Mouse (Mus musculus) adipocyte (in vitro differentiated cells): ENCODE measurements around the gene Gm20503.

Experiments used
- DNase-seq: peaks from one replicate; pipeline ENCODE4 v3.0.0-alpha.2; 2016; ENCODE audit warnings: low spot score

Gene Gm20503

DNA sequence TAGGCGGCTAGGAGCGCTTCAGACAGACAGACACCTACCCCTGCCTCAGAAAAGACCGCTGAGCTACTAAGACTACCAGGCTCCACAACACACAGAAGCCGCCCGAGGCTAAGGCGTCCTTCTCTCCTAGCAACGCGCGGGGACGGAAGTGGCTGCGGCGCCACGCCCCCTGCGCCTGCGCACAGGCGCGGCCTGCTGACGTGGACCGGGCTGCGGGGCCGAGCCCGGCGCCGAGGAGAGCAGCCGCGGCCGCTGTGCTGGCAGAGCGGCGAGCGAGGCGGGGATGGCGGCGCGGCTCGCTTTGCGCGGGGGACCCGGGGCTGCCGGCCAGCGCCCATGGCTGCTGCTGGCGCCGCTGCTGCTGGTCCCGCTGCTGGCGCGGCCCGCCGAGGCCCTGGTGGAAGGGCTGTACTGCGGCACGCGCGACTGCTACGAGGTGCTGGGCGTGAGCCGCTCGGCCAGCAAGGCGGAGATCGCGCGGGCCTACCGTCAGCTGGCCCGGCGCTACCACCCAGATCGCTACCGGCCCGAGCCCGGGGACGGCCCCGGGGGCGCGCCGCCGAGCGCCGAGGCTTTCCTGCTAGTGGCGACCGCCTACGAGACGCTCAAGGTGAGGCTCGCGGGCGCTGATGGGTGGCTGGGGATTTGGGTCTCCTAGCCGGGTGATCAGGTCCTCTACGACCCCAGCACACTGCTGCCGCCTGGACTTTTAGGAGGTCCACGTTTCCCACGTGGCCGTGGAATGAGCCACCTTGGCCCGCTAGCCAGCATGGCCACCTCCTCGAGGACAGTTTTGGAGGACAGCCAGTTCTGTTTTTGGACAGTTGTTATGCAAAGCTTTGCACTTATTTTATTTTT, at the start of gene Gm20503:
Gene Gm20503, plus strand, starts transcription at position 263 of the 858 bp plus-strand sequence.
- peak; percentile 85 for DNase-seq

DNA sequence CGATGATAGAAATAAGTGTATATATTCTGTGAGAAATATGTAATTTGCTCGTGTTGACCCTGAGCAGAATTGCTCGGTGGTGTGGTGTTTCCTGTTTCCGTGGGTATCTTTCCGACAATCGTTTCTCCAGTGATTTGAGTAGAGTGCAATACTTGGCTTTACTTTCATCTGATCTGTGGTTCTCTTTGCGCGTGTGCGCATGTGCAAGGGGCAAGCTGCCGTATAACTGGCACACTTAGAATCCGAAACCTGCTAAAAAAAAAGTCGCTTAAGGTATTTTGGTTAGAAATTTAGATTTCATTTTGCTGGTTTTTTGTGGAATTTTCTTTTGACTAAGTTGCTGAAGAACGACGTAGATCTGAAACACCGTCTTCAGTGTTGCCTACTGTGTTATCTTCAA, 41.3 kb upstream of the Gm20503 start:
- DNase-seq: no peak

DNA sequence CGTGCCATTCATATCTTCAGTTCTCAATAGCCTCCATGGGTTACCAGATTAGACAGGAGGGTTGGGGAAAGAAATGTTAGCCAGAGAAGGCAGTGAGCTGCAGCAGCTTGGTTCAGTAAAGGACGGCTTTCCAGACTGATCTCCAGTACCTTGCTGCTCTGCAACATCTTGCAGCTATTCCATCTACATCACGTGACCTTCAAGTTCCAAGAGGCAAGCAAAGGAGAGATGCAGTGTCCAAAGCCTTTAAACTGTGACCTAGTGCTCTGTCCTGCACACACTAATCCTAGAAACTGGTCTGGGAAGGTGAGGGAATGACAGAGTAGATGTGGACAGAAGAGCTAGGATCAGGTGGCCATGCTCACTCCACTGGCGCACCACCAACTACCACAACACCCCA, 39.7 kb upstream of the Gm20503 start:
- DNase-seq: no peak

DNA sequence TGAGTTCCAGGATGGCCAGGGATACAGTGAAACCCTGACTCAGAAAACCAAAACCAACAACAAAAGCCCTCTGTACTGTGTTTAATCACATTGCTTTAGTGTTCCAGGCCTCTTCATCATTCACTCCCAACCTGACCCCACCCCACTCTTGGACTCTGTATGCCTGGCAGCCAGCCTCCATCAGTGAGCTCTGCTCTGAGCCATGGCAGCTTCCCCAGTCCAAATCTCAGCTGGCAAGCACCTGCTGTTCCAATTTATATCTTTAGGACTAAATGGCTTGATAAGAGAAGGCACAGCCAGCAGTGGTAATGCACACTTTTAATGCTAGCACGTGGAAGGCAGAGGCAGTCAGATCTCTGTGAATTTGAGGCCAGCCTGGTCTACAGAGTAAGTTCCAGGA, 37.9 kb upstream of the Gm20503 start:
- no peak for DNase-seq

DNA sequence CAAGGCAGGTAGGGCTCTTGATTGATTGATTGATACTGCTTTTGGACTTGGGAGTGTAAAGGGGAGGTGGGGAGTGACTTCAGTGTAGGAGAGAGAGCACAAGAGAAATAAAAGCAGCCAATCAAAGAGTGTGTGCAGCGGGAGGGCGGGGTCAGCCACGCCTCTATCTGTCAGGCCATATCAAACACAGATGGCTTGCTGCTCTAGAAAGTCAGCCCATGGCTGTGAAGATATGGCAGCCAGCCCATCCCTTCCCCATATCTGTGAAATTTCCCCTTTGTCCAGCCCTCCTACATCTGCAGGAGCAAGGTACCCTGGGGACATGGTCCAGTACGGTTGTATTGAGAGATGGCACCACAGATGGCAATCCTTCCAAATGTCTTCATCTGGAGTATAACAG, 32.3 kb upstream of the Gm20503 start:
- no peak for DNase-seq

DNA sequence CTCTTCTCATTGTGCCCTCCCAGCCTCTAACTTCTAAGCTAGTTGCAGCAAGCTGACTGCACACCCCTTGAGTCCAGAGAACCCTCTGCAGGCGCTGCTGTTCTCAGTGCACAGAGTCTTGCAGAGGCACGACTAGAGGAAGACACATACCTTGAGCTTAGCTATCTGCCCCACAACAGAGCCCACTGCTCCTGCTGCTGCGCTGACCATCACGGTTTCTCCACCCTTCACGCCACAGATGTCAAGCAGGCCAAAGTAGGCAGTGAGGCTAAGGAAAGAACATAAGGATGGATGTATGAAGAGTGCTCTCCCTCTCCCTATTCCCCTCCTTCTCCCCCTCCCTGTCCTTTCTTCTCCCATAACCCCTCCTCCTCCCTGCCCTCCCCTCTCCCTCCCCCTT, 27.3 kb upstream of the Gm20503 start:
- no peak for DNase-seq

DNA sequence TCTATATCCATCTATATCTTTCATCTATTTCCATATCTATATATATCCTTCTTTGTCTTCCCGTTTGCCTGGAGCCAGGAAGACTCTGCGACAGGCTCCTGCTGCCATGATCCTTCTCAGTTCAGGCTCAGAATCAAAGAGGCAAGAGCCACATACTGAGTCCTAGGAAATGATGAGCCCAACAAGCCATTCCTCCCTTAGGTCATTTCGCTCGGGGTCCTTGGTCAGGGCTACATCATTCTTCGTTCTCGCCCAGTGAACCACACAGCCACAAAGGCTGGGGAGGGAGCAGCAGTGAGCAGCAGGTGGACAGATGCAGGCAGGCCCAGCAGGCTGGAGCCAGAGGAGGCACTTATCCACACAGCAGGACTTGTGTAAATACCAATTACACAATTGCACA, 21.6 kb upstream of the Gm20503 start:
- no peak for DNase-seq

DNA sequence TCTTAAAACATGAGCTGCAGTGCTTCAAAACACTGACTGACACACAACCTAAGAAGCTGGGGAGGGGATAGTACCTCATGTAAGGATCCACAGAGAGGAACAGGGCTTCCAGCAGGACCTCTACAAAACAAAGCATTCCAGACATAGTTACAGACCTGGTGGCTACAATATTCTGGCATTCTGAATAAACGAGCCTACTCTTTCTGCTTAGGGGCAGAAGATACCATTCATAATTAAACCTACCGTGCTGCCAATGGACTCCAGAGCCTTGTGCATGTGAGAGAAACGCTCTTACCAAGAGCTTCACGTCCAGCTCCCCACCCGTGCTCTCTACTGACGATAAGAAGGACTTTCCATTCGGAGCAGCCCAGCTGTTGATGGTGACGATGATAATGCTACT, 20.2 kb upstream of the Gm20503 start:
- no peak for DNase-seq

DNA sequence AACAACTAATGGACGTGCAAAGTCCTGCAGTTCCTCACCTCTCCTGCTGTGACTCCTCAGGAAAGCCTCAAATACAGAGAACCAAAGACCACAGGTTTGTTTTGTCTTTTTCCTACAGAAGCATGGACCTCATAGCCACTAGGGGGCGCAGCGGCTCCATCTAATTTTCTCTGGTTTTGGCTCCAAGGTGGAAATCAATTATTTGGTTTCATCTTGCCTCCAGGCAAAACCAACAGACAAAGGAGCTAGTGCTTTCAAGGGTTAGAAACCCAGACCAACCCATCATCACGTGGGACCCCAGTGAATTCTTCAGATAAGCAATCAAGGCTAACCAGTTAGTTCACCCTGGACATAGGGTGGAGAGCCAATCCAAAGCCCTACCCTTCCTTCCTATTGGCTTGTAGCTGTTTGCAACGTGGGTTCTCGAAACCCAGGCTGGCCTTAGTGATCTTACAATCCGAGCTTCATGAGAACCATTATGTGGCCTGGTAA, 17.8 kb upstream of the Gm20503 start:
- peak; percentile 70 for DNase-seq

DNA sequence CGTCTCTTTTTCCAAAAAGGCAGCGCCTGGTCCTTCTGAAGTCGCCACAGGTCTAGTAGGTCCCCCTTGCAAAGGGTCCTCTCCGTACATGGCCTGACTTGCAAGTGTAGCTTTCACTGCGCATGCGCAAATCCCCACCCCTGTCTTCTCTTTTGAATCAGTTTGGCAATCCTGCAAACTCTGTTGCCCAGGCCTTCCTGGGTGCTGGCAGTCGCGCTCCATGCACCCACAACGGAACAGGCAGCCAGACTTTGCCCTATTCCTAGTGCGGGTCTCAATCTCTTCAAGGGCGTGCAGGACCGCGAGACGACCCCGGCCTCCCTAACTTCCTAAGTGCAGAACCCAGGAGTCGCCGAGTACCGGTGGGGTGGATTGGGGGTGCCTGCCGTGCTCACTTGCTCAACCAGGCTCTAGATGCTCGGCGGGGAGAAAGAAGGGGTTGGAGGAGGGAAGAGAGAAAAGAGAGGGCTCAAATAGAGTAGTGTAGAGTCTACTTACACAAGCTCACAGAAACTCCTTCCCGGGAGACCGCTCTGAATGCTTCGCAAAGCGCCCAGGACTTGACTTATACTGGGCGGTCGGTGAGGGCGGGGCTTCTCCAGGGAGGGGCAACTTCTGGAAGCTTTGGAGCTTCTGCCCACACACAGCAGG, 16.3 kb upstream of the Gm20503 start, which contains the start of gene Ptgr1:
Gene Ptgr1, minus strand, starts transcription at position 580 of the 651 bp plus-strand sequence.
- peak; percentile 43 for DNase-seq

DNA sequence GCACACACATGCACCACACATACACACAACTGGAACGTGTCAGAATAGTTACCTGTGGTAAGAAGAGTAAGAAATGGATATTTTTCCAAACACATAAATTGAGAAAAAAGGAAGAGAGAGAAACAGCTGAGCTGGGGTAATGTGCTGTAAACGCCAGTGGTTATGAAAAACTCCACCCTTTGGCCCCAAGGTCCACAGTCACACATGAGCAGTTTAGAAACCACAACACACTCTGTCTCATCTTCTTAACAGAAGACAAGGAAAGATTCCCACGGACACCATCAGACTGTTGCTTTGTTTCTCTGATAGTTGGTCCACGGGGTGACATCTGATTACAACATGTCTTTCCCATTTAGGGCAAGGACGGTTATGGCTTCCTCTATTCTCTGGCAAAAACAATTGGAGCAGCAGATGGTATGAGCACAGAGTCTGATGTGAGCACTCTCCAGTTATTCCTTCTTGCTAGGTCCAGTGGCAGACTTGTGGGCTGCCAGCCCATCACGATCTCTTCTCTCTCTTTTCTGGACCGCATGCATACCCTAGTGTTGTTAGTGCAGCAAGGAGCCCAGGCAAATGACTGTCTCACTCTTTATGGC, 13.6 kb upstream of the Gm20503 start:
- DNase-seq: no peak

DNA sequence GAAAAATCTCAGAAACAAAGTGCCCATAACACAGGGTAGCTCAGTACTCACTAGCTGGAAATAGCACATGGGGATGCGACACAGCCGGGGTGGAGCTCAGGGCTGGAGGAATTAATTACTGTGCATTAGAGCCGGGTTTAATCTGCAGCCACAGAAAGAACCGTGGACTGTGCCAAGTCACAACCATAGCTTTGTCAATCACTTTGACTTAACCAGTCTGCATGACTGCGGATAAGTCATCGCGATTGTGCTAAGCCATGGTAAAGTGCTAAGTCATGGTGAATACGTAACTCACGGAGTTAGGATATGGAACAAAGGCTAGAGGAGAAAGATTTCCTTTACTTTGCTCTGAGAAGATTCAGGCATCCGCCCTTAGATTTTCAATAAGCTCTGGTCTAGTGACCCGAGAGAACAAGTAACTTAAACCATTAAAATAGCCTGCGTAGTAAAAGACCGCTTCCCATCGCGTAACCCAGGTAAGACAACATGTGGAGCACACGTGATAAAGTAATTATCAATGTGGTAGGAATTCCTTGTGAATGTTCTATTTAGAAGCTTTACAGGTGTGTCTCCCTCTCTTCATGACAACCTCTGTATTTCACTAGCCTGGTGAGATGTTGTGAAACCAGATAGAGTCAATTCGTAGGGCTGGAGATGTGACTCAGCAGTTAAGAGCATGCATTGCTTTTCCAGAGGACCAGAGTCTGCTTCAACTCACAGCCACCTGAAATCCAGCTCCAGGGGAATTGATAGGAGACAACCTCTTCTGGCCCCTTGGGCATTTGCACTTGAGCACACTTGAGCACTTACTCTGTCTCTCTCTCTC, 12.2 kb upstream of the Gm20503 start:
- DNase-seq: no peak

DNA sequence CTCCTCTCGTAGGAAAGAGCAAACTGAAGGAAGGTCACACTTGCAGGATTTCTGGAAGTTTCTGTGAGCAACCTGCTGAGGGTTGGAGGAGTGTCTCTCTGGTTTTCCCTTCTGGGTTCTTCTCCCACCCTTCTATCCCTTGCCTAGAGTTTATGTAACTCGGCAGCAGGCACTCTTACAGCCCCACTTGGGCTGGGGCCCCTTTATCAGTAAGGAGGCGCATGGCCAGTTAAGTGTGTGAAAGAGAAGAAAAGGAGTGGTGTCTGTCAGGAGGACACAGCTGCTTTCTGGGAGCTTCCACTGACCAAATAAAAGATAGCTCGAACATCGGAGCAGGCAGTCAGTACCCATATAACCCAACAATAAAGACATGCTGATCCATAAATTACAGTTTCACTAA, 10.8 kb upstream of the Gm20503 start:
- DNase-seq: no peak

DNA sequence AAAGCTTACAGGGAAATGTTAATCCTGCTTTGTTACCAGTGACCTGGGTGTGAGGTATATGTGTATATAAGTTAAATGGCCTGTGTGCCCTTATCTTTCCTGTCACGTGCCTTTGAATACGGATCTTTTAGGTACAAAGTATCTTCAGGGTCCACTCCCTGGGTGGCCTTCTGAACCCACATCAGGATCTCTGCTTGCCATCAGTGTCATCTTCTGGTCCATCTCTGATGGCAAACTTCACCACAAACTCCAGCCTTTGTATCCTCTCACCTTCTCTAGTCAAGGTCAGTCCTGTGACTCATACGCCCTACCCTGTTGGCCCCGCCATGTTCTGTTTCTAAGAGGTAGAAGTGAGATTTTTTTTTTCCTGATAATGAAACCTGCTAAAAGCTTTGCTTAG, 8.2 kb upstream of the Gm20503 start, which contains the start of gene Dnajc25:
Gene Dnajc25, plus strand, starts transcription at position 301 of the 400 bp plus-strand sequence.
- no peak for DNase-seq

DNA sequence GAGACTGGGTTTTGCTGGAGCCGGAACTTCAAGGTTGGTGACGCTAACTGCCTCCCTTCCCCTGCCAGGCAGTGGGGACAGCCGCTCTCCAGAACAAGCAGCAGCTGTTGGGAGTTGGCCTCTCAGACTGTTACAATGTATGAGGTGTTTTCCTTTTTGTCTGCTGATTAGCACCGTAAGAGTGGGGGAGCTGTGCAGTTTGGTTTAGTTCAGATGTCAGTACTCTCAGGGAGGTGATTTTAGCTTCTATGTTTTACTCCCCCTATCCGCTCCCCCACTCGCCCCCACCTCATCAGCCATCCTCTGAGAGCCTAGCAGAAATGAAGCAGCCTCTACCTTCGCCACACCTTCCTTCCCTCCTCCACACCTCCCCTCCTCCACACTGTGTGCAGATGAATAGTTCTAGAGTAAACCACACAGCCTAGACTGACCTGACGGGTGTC, 7.7 kb upstream of the Gm20503 start:
- no peak for DNase-seq

DNA sequence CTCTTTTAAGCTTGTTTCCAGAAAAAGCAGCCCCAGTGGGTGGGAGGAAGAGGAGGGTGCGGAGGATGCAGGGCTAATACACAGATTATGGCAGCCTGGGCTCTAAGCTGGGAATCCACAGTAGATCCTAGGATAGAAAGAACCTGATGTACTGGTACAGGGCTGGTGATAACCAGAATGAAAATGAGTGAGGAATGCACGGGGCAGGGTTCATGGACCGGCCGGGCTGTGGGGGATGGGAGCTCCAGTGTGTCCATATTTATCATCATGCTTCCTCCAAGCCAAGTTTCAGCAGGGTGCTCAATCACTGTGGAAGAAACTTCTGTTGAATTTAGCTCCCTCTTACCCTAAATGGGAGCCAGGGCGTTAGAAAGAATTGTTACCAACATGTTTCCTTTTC, 5.9 kb upstream of the Gm20503 start:
- no peak for DNase-seq

DNA sequence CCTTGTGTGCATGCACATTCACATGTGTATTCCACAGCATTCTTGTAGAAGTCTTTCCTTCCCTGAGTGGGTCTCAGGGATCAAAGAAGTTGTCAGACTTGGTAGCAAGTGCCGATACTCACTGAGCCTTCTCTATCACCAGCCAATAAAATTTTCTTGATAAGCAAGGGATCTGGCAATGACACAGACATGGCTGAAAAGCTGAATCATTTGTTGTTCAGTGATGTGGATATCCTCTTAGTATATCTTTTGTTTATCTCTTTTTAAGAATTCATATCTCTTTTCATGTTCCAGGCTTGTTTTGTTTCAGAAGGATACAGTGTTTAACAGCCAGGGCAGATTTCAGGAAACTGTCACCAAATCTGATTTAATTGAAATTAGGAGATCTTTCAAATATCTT, 4.3 kb upstream of the Gm20503 start:
- no peak for DNase-seq

DNA sequence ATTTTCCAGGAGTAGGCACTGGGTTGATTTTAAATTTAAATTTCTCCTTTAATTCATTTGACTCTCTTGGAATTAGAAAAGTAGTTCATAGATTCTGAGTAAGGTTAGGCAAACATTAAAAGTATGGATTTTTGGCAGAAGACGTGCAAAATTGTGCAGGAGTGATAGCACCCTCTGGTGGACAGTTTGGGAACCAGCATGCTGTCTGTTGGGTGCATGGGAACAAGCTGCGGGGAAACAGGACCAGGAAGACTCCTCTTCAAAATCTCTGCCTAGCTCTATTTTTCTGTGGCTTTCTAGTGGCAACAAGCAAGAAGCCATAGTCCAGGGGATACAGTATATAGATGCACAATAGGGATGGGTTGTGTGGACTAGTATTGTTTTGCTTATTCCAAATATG, 3.3 kb upstream of the Gm20503 start:
- peak; percentile 79 for DNase-seq

DNA sequence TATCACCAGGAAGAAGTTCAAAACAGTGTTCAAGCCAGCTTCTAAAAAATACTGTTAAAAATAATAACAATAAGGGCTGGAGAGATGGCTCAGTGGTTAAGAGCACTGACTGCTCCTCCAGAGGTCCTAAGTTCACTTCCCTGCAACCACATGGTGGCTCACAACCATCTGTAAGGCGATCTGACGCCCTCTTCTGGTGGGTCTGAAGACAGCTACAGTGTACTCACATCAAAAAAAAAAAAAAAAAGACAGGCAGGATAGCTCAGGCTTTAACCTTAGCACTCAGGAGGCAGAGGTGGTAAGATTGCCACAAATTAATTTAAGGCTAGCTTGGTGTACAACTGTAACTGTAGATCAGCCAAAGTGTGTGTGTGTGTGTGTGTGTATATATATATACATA, 2.4 kb upstream of the Gm20503 start:
- DNase-seq: peak; percentile 39

DNA sequence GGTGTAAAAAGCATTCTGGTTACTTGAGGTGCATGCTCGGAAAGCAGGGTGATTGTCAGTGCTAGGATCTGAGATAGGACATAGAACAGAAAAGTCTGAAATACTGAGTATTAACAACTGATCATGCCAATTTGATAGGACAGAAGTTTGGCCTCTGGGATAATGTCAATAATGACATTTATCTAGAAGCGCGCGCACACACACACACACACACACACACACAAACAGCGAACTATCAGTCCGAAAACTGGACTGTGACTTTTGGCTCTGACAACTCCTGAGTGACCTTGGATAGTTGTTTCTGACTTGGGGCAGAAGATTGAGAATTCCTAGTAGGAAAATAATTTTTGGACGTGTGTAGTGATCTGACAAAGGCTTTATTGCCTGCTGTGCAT, 793 bp downstream of the Gm20503 start:
- DNase-seq: no peak

DNA sequence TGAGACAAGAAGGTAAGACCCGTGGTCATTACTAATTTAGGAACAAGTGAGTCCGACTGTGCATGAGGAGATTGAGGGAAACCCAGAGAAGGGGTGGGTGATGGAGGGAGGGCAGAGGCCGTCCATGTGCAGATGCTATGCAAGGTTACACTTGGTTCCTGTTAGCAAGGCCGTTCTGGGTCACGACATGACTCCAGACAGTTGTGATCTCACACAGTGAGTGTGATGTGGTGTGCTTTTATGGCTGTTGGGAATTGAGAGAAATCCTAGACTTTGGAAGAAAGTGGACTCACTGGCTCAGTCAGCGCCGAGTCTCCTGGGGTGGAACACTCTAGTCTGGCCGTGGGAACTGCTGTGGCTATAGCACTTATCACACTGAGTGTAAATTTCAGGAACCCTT, 3.2 kb downstream of the Gm20503 start:
- no peak for DNase-seq

DNA sequence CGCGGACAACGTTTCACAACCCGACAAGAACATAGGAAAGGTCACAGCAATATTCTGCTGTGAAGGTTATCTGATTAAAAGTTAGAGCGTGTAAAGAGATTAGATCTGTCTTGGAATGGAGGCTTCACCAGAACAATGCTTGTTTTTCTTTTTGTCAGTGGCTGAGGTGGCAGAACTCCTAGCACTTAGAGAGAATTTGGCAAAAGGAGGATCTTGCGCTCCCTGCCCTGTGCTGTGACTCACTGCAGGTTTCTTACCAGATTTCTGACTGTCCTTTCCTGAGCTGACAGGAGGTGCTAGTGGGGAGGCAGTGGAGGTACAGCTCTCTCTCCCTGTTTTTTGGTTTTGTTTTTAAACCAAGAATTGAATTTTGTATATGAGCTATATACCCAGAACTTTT, 4.0 kb downstream of the Gm20503 start:
- no peak for DNase-seq
